Mouse (Mus musculus): Measurements from ENCODE around the gene 1500011B03Rik.

DNA sequence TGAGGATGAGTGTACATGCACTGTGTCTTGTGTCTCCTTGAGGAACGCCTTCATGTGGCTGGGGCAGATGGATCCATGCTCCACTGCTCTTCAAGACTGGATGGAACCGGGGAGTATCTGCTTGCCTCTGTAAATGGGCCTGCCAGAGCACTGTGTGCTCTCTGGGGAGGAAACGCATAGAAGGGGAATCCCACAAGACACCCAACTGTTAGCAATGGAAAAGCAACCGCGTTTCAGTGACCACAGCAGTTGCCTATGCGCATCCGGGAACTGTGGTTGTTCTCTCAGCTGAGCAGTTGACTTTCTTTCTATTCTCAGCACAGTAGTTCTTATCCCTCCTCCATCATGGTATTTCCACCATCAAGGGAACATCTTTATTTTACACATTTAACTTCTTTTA, 41.5 kb upstream of the 1500011B03Rik start:
- TF ChIP-seq POLR2A (IDR thresholded peaks at IDR 0.05; ENCODE audit: control insufficient read depth, low read depth, low read length), result no peak
- TF ChIP-seq CTCF (IDR thresholded peaks at IDR 0.05; ENCODE audit: control insufficient read depth, insufficient read depth, insufficient replicate concordance, low read depth, low read length), result no peak

All from testis, adult 2 months (tissue).